Mouse (Mus musculus): ENCODE results near the gene Ppp2r5e.

Gene Ppp2r5e

DNA sequence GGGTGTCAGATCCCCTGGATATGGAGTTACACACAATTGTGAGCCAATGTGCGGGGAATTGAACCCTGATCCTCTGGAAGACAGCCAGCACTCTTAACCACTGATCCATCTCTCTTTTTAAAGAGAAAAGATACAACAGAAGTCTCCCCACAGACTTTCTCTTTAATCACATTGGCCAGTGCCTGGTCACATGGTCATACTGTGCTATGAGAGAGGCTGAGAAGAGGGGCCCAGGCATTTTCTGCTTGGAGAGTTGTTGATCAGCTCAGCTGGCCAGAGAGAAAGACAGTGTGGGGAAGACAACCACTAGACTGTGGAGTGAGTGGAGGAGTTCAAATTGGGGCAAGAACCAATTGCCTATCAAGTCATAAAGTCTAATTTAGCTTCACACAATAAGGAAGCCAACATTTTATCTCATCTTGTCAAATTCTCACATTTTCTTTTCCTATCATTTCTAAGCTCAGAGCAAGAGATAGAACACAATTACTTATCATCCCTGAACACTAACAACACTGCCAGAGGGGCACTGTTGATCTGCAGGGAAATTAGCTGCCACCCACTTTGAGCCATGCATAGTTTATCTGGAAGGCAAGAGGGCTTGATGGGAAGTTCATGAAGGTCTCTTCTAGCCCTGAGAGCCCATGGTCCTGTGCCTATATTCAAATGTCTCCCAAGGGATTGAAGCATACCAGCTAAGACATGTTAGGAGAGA lies 166.2 kb downstream of the Ppp2r5e start:
- no peak for DNase-seq (ENCODE audit: low spot score)

DNA sequence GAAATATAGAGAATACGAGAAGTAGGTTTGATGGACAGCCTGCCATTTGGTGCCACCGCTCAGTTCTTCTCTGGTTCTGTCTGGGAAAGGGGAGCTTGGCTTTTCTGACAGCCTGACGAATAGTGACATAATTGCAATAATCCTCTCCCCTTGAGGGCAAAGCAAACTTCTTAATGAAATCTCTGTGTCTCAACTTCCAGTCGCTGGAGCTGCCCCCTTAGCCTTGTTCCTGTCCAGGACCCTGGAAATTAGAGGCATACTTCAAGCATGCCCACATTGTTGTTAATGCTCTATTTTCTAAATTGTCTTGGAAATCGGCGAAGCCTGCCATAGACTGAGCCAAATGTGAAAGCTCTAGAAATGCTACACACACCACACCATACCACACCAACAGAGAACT lies 167.3 kb downstream of the Ppp2r5e start:
- DNase-seq (ENCODE audit: low spot score), result no peak

DNA sequence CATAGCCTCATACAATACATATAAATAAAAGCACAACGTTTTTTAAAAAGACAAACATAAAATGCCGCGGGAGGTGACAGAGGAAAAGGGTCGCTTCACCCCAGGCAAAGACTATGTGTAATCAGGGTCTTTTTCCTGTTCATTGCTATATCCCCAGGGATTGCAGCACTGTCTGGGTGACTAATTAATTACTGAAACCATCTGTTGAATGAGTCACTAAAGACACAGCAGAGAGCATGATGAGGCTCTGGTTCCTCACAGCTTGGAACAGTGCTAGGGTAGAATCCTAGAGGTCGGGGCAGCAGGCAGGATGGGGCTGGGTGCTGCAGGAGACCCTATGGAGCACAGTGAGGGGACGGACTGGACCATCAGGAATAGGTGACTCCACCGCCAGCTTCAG lies 170.2 kb downstream of the Ppp2r5e start:
- DNase-seq (ENCODE audit: low spot score), result no peak

DNA sequence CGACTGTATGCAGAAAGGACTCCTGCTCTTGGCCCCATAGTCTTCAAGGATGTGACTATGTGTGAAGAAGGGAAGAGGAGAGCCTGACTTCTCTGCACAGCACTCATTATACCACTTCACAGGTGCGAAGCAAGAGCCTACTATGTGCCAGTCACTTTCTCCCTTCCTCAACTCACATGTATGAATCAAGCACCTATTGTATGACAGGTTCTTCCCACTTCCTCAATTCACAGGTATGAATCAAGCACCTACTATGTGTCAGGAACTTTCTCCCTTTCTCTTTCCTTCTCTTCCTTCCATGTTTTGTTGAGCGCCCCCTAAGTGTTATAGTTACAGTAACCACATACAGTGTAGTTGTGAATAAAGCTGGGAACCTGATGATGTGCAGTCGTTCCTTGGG lies 171.2 kb downstream of the Ppp2r5e start:
- no peak for DNase-seq (ENCODE audit: low spot score)

DNA sequence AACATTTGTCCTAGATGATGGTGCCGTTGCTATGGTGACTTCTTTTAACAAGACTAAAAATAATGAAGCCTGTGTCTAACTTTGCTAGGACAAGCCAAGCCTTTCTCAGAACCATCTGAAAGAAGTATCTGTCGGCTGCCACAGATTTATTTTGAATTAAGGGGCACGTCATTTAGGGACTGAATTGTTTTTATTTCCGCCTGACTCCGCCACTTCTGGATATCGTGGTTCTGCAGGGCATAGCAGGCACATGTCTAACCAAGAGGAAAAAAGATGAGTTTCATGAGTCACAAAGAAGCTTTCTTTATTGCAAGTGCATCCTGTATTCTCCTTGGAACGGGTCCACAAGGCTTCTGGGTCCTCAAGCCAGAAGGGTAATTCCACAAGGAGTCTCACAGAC lies 171.7 kb downstream of the Ppp2r5e start:
- no peak for DNase-seq (ENCODE audit: low spot score)

DNA sequence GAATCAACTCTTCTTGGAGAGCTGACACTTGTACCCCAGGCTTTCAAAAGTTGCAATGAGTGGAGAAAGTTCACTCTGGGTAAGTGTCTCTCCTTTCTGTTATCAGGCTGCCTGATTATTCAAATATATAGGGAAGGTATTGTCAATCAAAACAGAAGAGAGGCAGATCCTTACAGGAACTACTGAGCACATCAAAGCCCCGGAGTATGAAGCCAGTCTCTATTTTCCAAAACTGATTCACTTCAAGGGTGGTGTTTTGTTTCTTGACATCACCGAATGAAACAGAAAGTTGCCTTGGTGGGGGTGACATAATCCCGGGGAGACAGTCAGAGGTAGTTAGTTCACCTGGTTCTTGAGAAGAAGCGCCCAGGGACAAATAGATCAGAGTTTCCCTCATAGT lies 179.4 kb downstream of the Ppp2r5e start, which contains the start of gene Gphb5:
Gene Gphb5, minus strand, starts transcription at position 101 of the 400 bp plus-strand sequence.
- no peak for DNase-seq (ENCODE audit: low spot score)

DNA sequence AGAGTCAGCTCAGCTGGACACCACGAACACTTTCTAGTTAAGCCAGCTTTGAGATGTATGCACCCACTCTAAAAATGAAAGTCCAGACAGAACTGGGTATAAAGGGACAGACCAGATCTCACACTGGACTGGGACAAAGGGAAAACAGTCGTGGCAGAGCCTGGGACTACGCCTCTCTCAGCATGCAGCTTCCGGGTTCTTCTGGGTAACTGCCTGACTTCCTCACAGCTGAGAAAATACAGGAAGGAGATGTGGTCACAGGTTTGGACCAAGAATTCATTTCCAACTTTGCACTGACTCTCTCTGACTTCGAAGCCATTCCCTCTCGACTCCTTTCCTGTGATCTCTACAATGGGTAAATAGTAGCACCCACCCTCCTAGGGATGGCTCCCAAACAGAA lies 181.1 kb downstream of the Ppp2r5e start:
- DNase-seq (ENCODE audit: low spot score), result no peak

DNA sequence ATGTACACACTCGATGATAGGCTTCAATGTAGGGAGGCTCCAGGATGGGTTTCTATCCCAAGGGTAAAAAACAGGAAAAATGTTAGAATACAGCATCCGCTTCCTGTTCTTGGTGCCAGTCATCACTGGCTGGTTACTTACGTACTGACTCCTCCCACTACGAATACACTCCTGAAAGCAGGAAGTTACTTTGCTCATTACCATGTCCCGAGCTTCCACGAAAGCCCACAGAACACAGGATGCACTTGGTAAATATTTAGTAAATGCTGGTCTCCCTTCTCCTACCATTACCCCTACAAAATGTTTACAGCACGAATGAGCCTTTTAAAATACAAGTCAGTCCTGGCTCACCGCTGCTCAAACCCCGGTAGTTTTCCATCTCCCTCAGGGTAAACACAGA lies 183.1 kb downstream of the Ppp2r5e start:
- no peak for DNase-seq (ENCODE audit: low spot score)
